In genomic region chr8:65108936-65109335, GRCm38 (mm10) we compare ENCODE assay signal across 27 mouse cellular contexts. TPM values are rescaled to one million over a fixed set of nuclear protein-coding genes. Genes with fewer than 3 reads are reported as not detected.
"Had no signal": no experiment of that assay in that cellular context is flagged by ENCODE, and none has a peak within 500 bp of the region (broad histone marks: within the 10 kb centered on the region; RNA-seq: fewer than 3 reads in every experiment).

No protein-coding gene starts in this region.

- H3K4me3 ChIP-seq: midbrain, embryonic 10.5 days; midbrain, embryonic 12.5 days; myocyte; neural tube, embryonic 13.5 days; neural tube, embryonic 15.5 days had no signal

- H3K9ac ChIP-seq: lung, embryonic 14.5 days; midbrain, embryonic 12.5 days; neural tube, embryonic 13.5 days; neural tube, embryonic 15.5 days had no signal

- H3K4me2 ChIP-seq: lung, embryonic 14.5 days; midbrain, embryonic 12.5 days; neural tube, embryonic 13.5 days; neural tube, embryonic 15.5 days had no signal

- H3K4me1 ChIP-seq: midbrain, embryonic 10.5 days; midbrain, embryonic 12.5 days; neural tube, embryonic 13.5 days; neural tube, embryonic 15.5 days had no signal

- H3K36me3 ChIP-seq: midbrain, embryonic 10.5 days; midbrain, embryonic 12.5 days; neural tube, embryonic 13.5 days; neural tube, embryonic 15.5 days had no signal

- H3K27me3 ChIP-seq: midbrain, embryonic 12.5 days; neural tube, embryonic 13.5 days; neural tube, embryonic 15.5 days had no signal

- DNase-seq: lung, adult 18-20 months; lung, embryonic 14.5 days; lung, postnatal 10 days; lung, postnatal 4 days; midbrain, embryonic 14.5 days; retina, postnatal 1 day; right cerebral cortex, adult 18-20 months; right cerebral cortex, postnatal 25 days; right cerebral cortex, postnatal 4 days; spleen, adult 18-20 months; thymus, adult 2 months; thymus, postnatal 25 days; thymus, postnatal 4 days had no signal

- ATAC-seq: midbrain, embryonic 16.5 days had no signal

- H3K27ac ChIP-seq: midbrain, embryonic 10.5 days; midbrain, embryonic 12.5 days; neural tube, embryonic 13.5 days; neural tube, embryonic 15.5 days had no signal

- H3K9me3 ChIP-seq: midbrain, embryonic 10.5 days; midbrain, embryonic 12.5 days; neural tube, embryonic 13.5 days; neural tube, embryonic 15.5 days had no signal

RNA-seq across cellular contexts. Expression of gene BC030870, which starts 20.4 kb away (rescaled TPM):
- polyA plus RNA-seq: midbrain, embryonic 10.5 days; midbrain, embryonic 12.5 days; midbrain, embryonic 14.5 days; midbrain, embryonic 16.5 days; myocyte; neural tube, embryonic 11.5 days; neural tube, embryonic 13.5 days; neural tube, embryonic 15.5 days; testis, adult 2 months; thymus, adult 2 months; urinary bladder, adult 2 months had no signal

RNA-seq across cellular contexts. Expression of gene Gm10663, which starts 34.1 kb away (rescaled TPM):
- polyA plus RNA-seq: liver, embryonic 16.5 days; lung, embryonic 14.5 days; lung, embryonic 16.5 days; midbrain, embryonic 10.5 days; midbrain, embryonic 12.5 days; midbrain, embryonic 14.5 days; midbrain, embryonic 16.5 days; myocyte; neural tube, embryonic 11.5 days; neural tube, embryonic 13.5 days; neural tube, embryonic 15.5 days; small intestine, adult 2 months; stomach, embryonic 14.5 days; stomach, embryonic 16.5 days; testis, adult 2 months; thymus, adult 2 months; urinary bladder, adult 2 months had no signal
